Mouse (Mus musculus): ENCODE results near the gene Eif5a. TPM values are rescaled to one million over a fixed set of nuclear protein-coding genes. Genes with fewer than 3 reads are reported as not detected.
"Not testable (repeated sequence)": the region's sequence is repeated elsewhere in the genome, so short reads cannot be mapped to it uniquely, and the experiment has no call there.

Gene Eif5a
- total RNA-seq, 2 experiments from 2014 or later = 890 to 1,453 TPM

GRCm38 (mm10) chr11:69927501-69927900 is 5.7 kb upstream of the Eif5a start:
- ATAC-seq (replicated peaks; ENCODE audit: poor library complexity, severe bottlenecking) = no peak

GRCm38 (mm10) chr11:69922796-69923195 is 1.0 kb upstream of the Eif5a start:
- no peak for ATAC-seq (replicated peaks; ENCODE audit: poor library complexity, severe bottlenecking)

- no peak for ATAC-seq (replicated peaks; ENCODE audit: poor library complexity, severe bottlenecking)
Observed at GRCm38 (mm10) chr11:69922012-69922756, 426 bp upstream of the Eif5a start.

GRCm38 (mm10) chr11:69920266-69921031 is 1.3 kb downstream of the Eif5a start:
- peak; percentile 2 for ATAC-seq (replicated peaks; ENCODE audit: poor library complexity, severe bottlenecking)

- peak; percentile 53 for ATAC-seq (replicated peaks; ENCODE audit: poor library complexity, severe bottlenecking)
Observed at GRCm38 (mm10) chr11:69919661-69920265, 2.0 kb downstream of the Eif5a start.

- no peak for ATAC-seq (replicated peaks; ENCODE audit: poor library complexity, severe bottlenecking)
Observed at GRCm38 (mm10) chr11:69919053-69919452, 2.7 kb downstream of the Eif5a start.

- ATAC-seq (replicated peaks; ENCODE audit: poor library complexity, severe bottlenecking) = no peak
Observed at GRCm38 (mm10) chr11:69918118-69918517, 3.6 kb downstream of the Eif5a start.

GRCm38 (mm10) chr11:69917379-69917948 is 4.3 kb downstream of the Eif5a start:
- ATAC-seq (replicated peaks; ENCODE audit: poor library complexity, severe bottlenecking) = no peak

GRCm38 (mm10) chr11:69916652-69917378 is 4.9 kb downstream of the Eif5a start:
- ATAC-seq (replicated peaks; ENCODE audit: poor library complexity, severe bottlenecking) = not testable (repeated sequence)

GRCm38 (mm10) chr11:69915667-69916627 is 5.8 kb downstream of the Eif5a start:
- no peak for ATAC-seq (replicated peaks; ENCODE audit: poor library complexity, severe bottlenecking)

- ATAC-seq (replicated peaks; ENCODE audit: poor library complexity, severe bottlenecking) = no peak
Observed at GRCm38 (mm10) chr11:69914917-69915430, 6.8 kb downstream of the Eif5a start.

GRCm38 (mm10) chr11:69914372-69914764 is 7.4 kb downstream of the Eif5a start:
- peak; percentile 38 for ATAC-seq (replicated peaks; ENCODE audit: poor library complexity, severe bottlenecking)

- ATAC-seq (replicated peaks; ENCODE audit: poor library complexity, severe bottlenecking) = peak; percentile 67
Observed at GRCm38 (mm10) chr11:69913554-69914371, 8.0 kb downstream of the Eif5a start, which contains the start of gene Gps2. TSS of gene Gps2 (plus strand) at chr11:69913888.

GRCm38 (mm10) chr11:69912716-69913530 is 8.8 kb downstream of the Eif5a start:
- ATAC-seq (replicated peaks; ENCODE audit: poor library complexity, severe bottlenecking) = no peak

GRCm38 (mm10) chr11:69911701-69912100 is 10.1 kb downstream of the Eif5a start:
- no peak for ATAC-seq (replicated peaks; ENCODE audit: poor library complexity, severe bottlenecking)

- ATAC-seq (replicated peaks; ENCODE audit: poor library complexity, severe bottlenecking) = no peak
Observed at GRCm38 (mm10) chr11:69910781-69911560, 10.8 kb downstream of the Eif5a start.
